38 mouse cellular contexts compared by ENCODE assay signal in the genomic region with DNA sequence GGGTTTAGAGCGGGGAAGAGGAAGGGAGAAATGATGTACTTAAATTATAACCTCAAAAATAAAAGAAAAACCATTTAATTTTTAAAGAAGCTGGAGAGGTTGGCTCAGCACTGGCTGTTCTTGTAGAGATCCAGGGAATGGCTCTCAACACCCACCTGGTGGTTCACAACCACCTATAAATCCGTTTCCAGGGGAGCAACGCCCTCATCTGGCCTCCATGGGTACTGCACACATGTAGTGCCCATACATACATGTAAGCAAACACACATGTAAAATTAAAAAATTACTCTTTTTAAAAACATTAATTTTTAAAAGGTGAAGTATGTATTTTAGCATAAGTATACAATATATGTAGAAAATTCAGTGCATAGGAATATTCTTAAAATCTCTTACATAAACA. TPM values are rescaled to one million over a fixed set of nuclear protein-coding genes. Genes with fewer than 3 reads are reported as not detected.
DNase-seq lines count a peak whose midpoint lies in the region; TF ChIP-seq lines count a peak whose summit lies in the region.
"Had no signal": no experiment of that assay in that cellular context is flagged by ENCODE, and none has a peak within 500 bp of the region (broad histone marks: within the 10 kb centered on the region; RNA-seq: fewer than 3 reads in every experiment).

No protein-coding gene starts in this region.

- no peak for DNase-seq in gastrocnemius, adult 2 months
- no peak for DNase-seq in gastrocnemius, postnatal 14 days
- no peak for DNase-seq in layer of hippocampus, adult 2 months (ENCODE audit: low spot score in 2 of 2)
- DNase-seq in layer of hippocampus, postnatal 36 days = no peak
- DNase-seq in testis, postnatal 10 days (ENCODE audit: low spot score) = no peak
- no peak for DNase-seq in ovary, postnatal 14 days (ENCODE audit: low spot score)
- DNase-seq: adrenal gland, postnatal 25 days; cerebellum, adult 18-20 months; cerebellum, postnatal 10 days; gastrocnemius, postnatal 10 days; kidney, adult 18-20 months; layer of hippocampus, adult 9-11 months; lung, adult 18-20 months; lung, postnatal 36 days; thymus, adult 18-20 months; thymus, postnatal 36 days had no signal

- TF ChIP-seq POLR2A in testis, adult 2 months (IDR thresholded peaks at IDR 0.05; ENCODE audit: control insufficient read depth, low read depth, low read length) = no peak

- TF ChIP-seq CTCF in gastrocnemius, adult 2 months (IDR thresholded peaks at IDR 0.05) = peak; percentile 8; the same call in 1 of the 2 replicates
- peak; percentile 53 for TF ChIP-seq CTCF in layer of hippocampus, adult 2 months (conservative IDR thresholded peaks at IDR 0.05)
- peak; percentile 32; the same call in 1 of the 2 replicates for TF ChIP-seq CTCF in testis, adult 2 months (IDR thresholded peaks at IDR 0.05; ENCODE audit: control insufficient read depth, insufficient read depth, insufficient replicate concordance, low read depth, low read length)

- intact Hi-C loops in gastrocnemius, adult 2 months (cut with DNase I) = no loop called here
- intact Hi-C loops in gastrocnemius, postnatal 14 days (cut with DNase I; ENCODE audit: low total_unique reads) = no loop called here

- H3K36me3 ChIP-seq in testis, adult 2 months (ENCODE audit: control insufficient read depth, insufficient read depth, low read length) = no peaks in the 10 kb centered on the region
- H3K36me3 ChIP-seq: embryonic facial prominence, embryonic 13.5 days; forebrain, embryonic 10.5 days; heart, embryonic 10.5 days; heart, embryonic 15.5 days; hindbrain, embryonic 13.5 days; limb, embryonic 13.5 days; midbrain, embryonic 12.5 days; neural tube, embryonic 13.5 days had no signal

- H3K27me3 ChIP-seq in testis, adult 2 months (ENCODE audit: control insufficient read depth, insufficient read depth, low read length) = no peaks in the 10 kb centered on the region
- H3K27me3 ChIP-seq: hindbrain, embryonic 13.5 days; neural tube, embryonic 13.5 days had no signal

- H3K27ac ChIP-seq in gastrocnemius, adult 2 months = no peak overlapping the region
- no peak overlapping the region for H3K27ac ChIP-seq in layer of hippocampus, adult 2 months
- no peak overlapping the region for H3K27ac ChIP-seq in testis, adult 2 months (ENCODE audit: control insufficient read depth, insufficient read depth, low read depth, low read length)
- H3K27ac ChIP-seq: embryonic facial prominence, embryonic 13.5 days; forebrain, embryonic 10.5 days; heart, embryonic 10.5 days; heart, embryonic 15.5 days; hindbrain, embryonic 13.5 days; limb, embryonic 13.5 days; midbrain, embryonic 12.5 days; neural tube, embryonic 13.5 days had no signal

- H3K4me1 ChIP-seq in testis, adult 2 months (ENCODE audit: control insufficient read depth, insufficient read depth, low read length) = peaks cover 17% of the 10 kb centered on the region
- H3K4me1 ChIP-seq: heart, embryonic 15.5 days; midbrain, embryonic 12.5 days had no signal

- no peak overlapping the region for H3K4me3 ChIP-seq in gastrocnemius, adult 2 months
- H3K4me3 ChIP-seq in layer of hippocampus, adult 2 months = no peak overlapping the region
- H3K4me3 ChIP-seq in testis, adult 2 months (ENCODE audit: control insufficient read depth, low read depth, low read length) = no peak overlapping the region
- H3K4me3 ChIP-seq: embryonic facial prominence, embryonic 13.5 days; forebrain, embryonic 10.5 days; heart, embryonic 10.5 days; heart, embryonic 15.5 days; hindbrain, embryonic 13.5 days; limb, embryonic 13.5 days; midbrain, embryonic 12.5 days; neural tube, embryonic 13.5 days had no signal

RNA-seq across cellular contexts. Expression of gene Cbx2, which starts 16.3 kb away (rescaled TPM):
- under 1 TPM; 0.69 to 0.95 TPM for total RNA-seq in gastrocnemius, adult 2 months (2021)
- 1 to 10 TPM; 1.4 to 1.9 TPM for total RNA-seq in gastrocnemius, postnatal 14 days (2021)
- total RNA-seq in layer of hippocampus, adult 2 months (2021) = 1 to 10 TPM; 2.9 to 3.1 TPM
- total RNA-seq in layer of hippocampus, postnatal 36 days (2021) = 1 to 10 TPM; 4.0 to 4.4 TPM
- polyA plus RNA-seq in testis, adult 2 months (2012; rRNA removed) = 2.3 and 2.4 TPM in 2 replicates

RNA-seq across cellular contexts. Expression of gene Enpp7, which starts 18.5 kb away (rescaled TPM):
- total RNA-seq in gastrocnemius, adult 2 months (2021) = not detected
- not detected for total RNA-seq in gastrocnemius, postnatal 14 days (2021)
- not detected for total RNA-seq in layer of hippocampus, adult 2 months (2021)
- not detected for total RNA-seq in layer of hippocampus, postnatal 36 days (2021)
- polyA plus RNA-seq in testis, adult 2 months (2012; rRNA removed) = 0.08 TPM in 1 of 2 replicates, not detected in the other
- total RNA-seq: adrenal gland, adult 18-20 months; adrenal gland, postnatal 25 days; common myeloid progenitor, adult 5-6 weeks; gastrocnemius, postnatal 10 days; granulocyte monocyte progenitor cell, adult 5-6 weeks; heart, postnatal 25 days; left cerebral cortex, adult 8-10 months; left cerebral cortex, postnatal 36 days; megakaryocyte, adult 5-6 weeks; MEL had no signal
- polyA plus RNA-seq: embryonic facial prominence, embryonic 13.5 days; forebrain, embryonic 10.5 days; forebrain, embryonic 16.5 days; heart, embryonic 10.5 days; heart, embryonic 15.5 days; hindbrain, embryonic 13.5 days; kidney, embryonic 16.5 days; limb, embryonic 13.5 days; liver, embryonic 11.5 days; midbrain, embryonic 12.5 days; neural tube, embryonic 13.5 days; Patski; stomach, embryonic 14.5 days had no signal

RNA-seq across cellular contexts. Expression of gene Cbx8, which starts 34.3 kb away (rescaled TPM):
- total RNA-seq in gastrocnemius, adult 2 months (2021) = 1 to 10 TPM; 1.5 to 1.6 TPM
- total RNA-seq in gastrocnemius, postnatal 14 days (2021) = 1 to 10 TPM; 2.1 to 2.7 TPM
- 10 to 100 TPM; 10.2 to 11.3 TPM for total RNA-seq in layer of hippocampus, adult 2 months (2021)
- total RNA-seq in layer of hippocampus, postnatal 36 days (2021) = 10 to 100 TPM; 11.2 to 13.6 TPM
- polyA plus RNA-seq in testis, adult 2 months (2012; rRNA removed) = 0.53 and 0.79 TPM in 2 replicates
